Mouse (Mus musculus): ENCODE data around the gene Clpb. TPM values are rescaled to one million over a fixed set of nuclear protein-coding genes. Genes with fewer than 3 reads are reported as not detected.
A peak's percentile ranks its signal among the peaks of the same experiment; 100 is the strongest.

The Clpb gene
- total RNA-seq, 1 experiment from 2014 or later, result 20.1 TPM

GRCm38 (mm10) chr7:101662006-101662405 is 1.4 kb upstream of the Clpb start:
- no peak for ATAC-seq (replicated peaks in 1 of 2; ENCODE audit: insufficient read depth in 1 of 2, low FRiP score in 2 of 2, low TSS enrichment in 1 of 2, low read depth in 1 of 2, poor library complexity in 2 of 2, severe bottlenecking in 2 of 2)

GRCm38 (mm10) chr7:101666581-101666980 is 3.1 kb downstream of the Clpb start:
- no peak for ATAC-seq (replicated peaks in 1 of 2; ENCODE audit: insufficient read depth in 1 of 2, low FRiP score in 2 of 2, low TSS enrichment in 1 of 2, low read depth in 1 of 2, poor library complexity in 2 of 2, severe bottlenecking in 2 of 2)

- no peak for ATAC-seq (replicated peaks in 1 of 2; ENCODE audit: insufficient read depth in 1 of 2, low FRiP score in 2 of 2, low TSS enrichment in 1 of 2, low read depth in 1 of 2, poor library complexity in 2 of 2, severe bottlenecking in 2 of 2)
Measured at GRCm38 (mm10) chr7:101671601-101672280, 8.3 kb downstream of the Clpb start.

- ATAC-seq (replicated peaks in 1 of 2; ENCODE audit: insufficient read depth in 1 of 2, low FRiP score in 2 of 2, low TSS enrichment in 1 of 2, low read depth in 1 of 2, poor library complexity in 2 of 2, severe bottlenecking in 2 of 2), result peak; percentile 75 to 88
Measured at GRCm38 (mm10) chr7:101673497-101673896, 10.1 kb downstream of the Clpb start.

DNA sequence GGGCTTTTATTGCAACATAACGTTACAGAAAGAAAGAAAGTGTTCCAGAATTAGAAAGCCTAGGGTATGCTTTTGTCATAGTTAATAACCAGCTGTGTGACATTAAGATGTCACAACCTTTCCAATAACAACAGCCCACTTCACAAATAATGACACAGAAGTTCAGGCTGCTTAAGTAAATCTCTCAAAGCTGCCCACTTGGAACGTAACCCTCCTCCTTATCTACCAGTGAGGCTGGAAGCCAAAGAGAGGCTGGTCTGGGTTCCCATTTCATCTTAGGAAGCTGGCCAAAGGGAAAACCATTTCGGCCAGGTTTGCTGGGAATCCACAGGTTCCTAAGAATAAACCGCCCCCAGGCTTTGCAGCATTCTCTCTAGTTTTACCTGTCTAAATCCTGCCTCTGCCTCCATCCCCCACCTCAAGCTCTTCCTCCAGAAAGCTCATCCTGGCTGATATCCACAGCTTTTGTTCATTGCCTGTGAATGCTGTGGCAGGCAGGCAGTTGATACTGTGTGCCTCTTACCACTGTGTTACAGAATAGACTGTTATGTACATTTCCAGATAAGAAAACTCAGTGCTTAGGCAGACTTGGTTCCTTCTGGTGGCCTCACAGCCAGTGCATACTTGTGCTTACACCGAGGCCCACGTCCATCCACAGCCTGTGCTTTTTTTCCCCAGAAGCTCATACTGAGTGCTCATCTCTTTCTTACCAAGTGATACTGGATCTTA is 12.8 kb downstream of the Clpb start:
- ATAC-seq (replicated peaks in 1 of 2; ENCODE audit: insufficient read depth in 1 of 2, low FRiP score in 2 of 2, low TSS enrichment in 1 of 2, low read depth in 1 of 2, poor library complexity in 2 of 2, severe bottlenecking in 2 of 2), result no peak

- no peak for ATAC-seq (replicated peaks in 1 of 2; ENCODE audit: insufficient read depth in 1 of 2, low FRiP score in 2 of 2, low TSS enrichment in 1 of 2, low read depth in 1 of 2, poor library complexity in 2 of 2, severe bottlenecking in 2 of 2)
Measured at GRCm38 (mm10) chr7:101676762-101677308, 13.4 kb downstream of the Clpb start.

- peak; percentile 91 to 92 for ATAC-seq (replicated peaks in 1 of 2; ENCODE audit: insufficient read depth in 1 of 2, low FRiP score in 2 of 2, low TSS enrichment in 1 of 2, low read depth in 1 of 2, poor library complexity in 2 of 2, severe bottlenecking in 2 of 2)
Measured at GRCm38 (mm10) chr7:101679591-101679990, 16.2 kb downstream of the Clpb start.

GRCm38 (mm10) chr7:101680961-101681360 is 17.5 kb downstream of the Clpb start:
- ATAC-seq (replicated peaks in 1 of 2; ENCODE audit: insufficient read depth in 1 of 2, low FRiP score in 2 of 2, low TSS enrichment in 1 of 2, low read depth in 1 of 2, poor library complexity in 2 of 2, severe bottlenecking in 2 of 2), result no peak

GRCm38 (mm10) chr7:101681565-101682071 is 18.2 kb downstream of the Clpb start:
- ATAC-seq (replicated peaks in 1 of 2; ENCODE audit: insufficient read depth in 1 of 2, low FRiP score in 2 of 2, low TSS enrichment in 1 of 2, low read depth in 1 of 2, poor library complexity in 2 of 2, severe bottlenecking in 2 of 2), result no peak

- peak in 1 of 2 experiments; percentile 26; a peak in 1 of 4 replicates for ATAC-seq (replicated peaks in 1 of 2; ENCODE audit: insufficient read depth in 1 of 2, low FRiP score in 2 of 2, low TSS enrichment in 1 of 2, low read depth in 1 of 2, poor library complexity in 2 of 2, severe bottlenecking in 2 of 2)
Measured at GRCm38 (mm10) chr7:101682886-101683285, 19.5 kb downstream of the Clpb start.

DNA sequence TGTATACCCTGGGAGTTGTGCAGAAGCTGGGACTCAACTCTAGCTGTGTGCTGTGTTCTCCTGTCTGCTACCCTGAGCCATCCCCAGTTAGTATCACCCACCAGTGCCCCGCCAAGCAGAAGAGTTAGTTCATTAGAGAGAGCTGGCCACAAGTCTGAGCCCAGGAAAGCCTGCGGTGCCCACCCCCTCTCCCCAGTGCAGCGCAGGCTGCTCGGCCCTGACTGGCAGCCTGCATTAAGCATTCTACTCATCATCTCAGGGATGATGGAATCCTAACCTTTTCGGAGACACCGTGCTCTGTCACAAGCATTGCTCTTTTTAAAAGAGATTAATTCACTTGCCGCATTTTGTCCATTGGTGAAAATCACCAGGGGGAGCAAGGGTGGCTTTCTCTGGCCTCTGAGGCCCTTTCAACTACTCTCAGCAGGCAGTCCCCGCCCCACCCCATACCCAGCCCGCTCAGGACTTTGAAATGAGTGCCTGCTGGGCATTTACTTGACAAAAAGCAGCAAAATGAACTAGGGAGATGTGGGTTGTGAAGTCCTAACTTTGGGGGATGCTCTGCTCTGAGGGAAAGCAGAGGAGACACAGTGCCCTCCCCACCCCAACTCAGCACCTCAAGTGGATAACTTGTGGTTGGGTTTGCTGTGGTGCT is 20.7 kb downstream of the Clpb start:
- no peak for ATAC-seq (replicated peaks in 1 of 2; ENCODE audit: insufficient read depth in 1 of 2, low FRiP score in 2 of 2, low TSS enrichment in 1 of 2, low read depth in 1 of 2, poor library complexity in 2 of 2, severe bottlenecking in 2 of 2)

DNA sequence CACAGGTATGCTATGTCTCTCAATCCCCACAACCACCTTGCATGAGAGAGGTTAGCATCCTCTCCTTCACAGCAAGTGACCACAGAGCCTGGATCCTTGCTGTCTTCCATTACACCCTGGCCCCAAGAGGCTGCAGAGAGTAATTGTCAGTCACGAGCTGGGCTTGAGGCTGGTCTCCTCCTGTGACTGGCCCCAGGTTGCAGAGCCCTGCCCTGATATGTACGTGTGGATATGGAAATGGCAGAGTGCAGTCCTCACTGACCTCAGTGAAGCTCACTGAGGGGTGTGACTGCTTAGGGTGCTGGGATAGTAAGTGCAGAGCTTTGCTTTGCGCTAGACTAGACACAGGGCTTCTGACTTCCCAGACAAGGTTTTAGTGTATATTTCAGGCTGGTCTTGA is 21.2 kb downstream of the Clpb start:
- ATAC-seq (replicated peaks in 1 of 2; ENCODE audit: insufficient read depth in 1 of 2, low FRiP score in 2 of 2, low TSS enrichment in 1 of 2, low read depth in 1 of 2, poor library complexity in 2 of 2, severe bottlenecking in 2 of 2), result no peak

DNA sequence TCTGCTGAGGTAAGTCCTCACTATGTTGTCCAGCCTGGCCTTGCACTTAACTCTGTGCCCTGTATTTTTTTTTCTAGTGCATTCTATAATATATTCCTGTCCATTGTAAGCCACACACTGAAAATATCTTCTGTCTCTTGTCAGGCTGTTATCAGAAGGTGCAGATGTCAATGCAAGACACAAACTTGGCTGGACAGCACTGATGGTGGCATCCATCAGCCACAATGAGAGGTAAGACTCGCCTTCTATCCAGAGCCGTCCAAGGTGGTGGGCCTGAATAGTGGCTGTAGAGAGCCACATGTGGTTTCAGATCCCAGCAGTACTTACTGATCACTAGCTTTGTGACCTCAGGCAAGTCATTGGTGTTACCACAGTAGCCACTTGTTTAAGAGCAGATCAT is 23.7 kb downstream of the Clpb start:
- no peak for ATAC-seq (replicated peaks in 1 of 2; ENCODE audit: insufficient read depth in 1 of 2, low FRiP score in 2 of 2, low TSS enrichment in 1 of 2, low read depth in 1 of 2, poor library complexity in 2 of 2, severe bottlenecking in 2 of 2)

DNA sequence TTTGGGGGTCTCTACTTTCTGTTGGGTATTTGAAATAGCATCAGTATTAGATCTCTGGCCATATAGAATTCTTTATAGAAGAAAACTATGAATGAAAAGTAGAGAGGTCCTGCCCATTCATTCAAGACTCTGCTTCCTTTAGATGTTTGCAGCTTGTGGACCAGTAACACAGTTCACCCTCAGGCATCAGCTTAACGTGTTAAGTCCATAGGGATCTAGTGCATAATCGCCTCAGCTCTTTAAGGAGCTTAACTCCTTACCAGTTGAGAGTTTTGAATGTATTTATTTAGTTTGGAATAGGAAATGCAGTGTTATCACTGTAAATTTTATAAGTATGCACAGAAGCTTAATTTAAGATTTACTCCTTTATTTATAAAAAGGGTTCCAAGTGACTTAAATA is 27.0 kb downstream of the Clpb start:
- no peak for ATAC-seq (replicated peaks in 1 of 2; ENCODE audit: insufficient read depth in 1 of 2, low FRiP score in 2 of 2, low TSS enrichment in 1 of 2, low read depth in 1 of 2, poor library complexity in 2 of 2, severe bottlenecking in 2 of 2)

DNA sequence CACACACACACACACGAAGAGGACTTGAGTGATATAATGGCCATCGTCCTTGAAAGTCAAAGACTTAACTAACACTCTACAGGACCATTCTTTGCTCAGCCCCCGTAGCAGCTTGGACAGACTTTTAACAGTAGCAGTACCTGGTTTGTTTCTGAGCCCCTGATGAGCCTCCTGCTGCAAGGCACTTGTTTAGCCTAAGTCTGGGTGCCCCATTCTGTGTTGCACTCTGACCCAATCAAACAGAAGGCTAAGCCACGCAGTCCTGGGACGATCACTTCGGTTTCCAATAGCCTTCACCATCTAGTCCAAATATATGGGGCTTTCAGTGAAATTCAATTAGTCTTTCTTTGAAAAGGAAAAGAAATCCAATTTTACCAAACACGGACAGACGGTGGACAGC is 28.4 kb downstream of the Clpb start:
- no peak for ATAC-seq (replicated peaks in 1 of 2; ENCODE audit: insufficient read depth in 1 of 2, low FRiP score in 2 of 2, low TSS enrichment in 1 of 2, low read depth in 1 of 2, poor library complexity in 2 of 2, severe bottlenecking in 2 of 2)

DNA sequence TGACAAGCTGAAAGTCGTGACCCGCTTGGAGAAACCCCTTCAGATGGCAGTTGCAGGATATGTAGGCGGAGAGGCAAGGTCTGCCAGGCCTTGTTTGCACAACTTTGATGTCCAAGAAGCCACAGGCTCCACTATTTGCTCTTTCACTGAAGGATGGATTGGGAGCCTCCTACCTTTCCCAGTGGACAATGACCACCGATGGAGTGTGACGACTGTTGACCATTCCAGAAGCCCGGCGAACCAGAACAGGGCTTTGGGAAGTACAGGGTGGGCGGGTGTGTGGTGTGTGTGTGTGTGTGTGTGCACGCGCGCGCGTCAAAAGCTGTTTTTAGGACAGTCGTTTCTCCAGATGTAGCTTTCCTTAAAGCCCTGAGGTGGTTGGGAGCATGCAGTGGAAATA is 29.0 kb downstream of the Clpb start:
- ATAC-seq (replicated peaks in 1 of 2; ENCODE audit: insufficient read depth in 1 of 2, low FRiP score in 2 of 2, low TSS enrichment in 1 of 2, low read depth in 1 of 2, poor library complexity in 2 of 2, severe bottlenecking in 2 of 2), result no peak

DNA sequence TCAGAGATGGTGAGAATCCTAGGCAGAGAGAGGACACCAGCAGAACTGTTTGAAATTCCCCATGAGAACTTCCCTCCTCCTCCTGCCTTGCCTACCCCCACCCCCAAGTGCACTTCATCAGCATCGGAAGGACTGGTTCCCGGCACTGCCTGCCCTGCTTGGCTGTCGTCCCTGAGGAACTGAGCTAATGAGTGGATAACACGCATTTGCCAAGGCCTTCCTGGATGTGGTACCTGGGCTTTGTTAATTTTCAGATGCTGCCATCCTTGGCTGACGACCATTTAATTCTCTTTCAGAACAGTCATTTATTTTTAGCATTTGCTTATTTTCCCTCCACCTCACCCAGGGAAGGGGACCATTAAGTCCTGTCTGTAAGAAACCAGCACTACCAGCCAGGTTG is 32.0 kb downstream of the Clpb start:
- no peak for ATAC-seq (replicated peaks in 1 of 2; ENCODE audit: insufficient read depth in 1 of 2, low FRiP score in 2 of 2, low TSS enrichment in 1 of 2, low read depth in 1 of 2, poor library complexity in 2 of 2, severe bottlenecking in 2 of 2)

All from hematopoietic stem cell, adult 5-6 weeks (primary cell).